Mouse (Mus musculus) c-Kit-positive CD71-positive TER-119-positive erythroid progenitor cells, embryonic 14.5 days (primary cell): ENCODE data around the gene Spag7.

Experiments
- DNase-seq: peaks from one replicate; pipeline ENCODE4 v3.0.0-alpha.2; 2013; ENCODE audit warnings: low spot score

Spag7 gene

GRCm38 (mm10) chr11:70681170-70681569 is 12.0 kb upstream of the Spag7 start:
- no peak for DNase-seq

- no peak for DNase-seq
Measured at GRCm38 (mm10) chr11:70679894-70680293, 10.7 kb upstream of the Spag7 start.

- no peak for DNase-seq
Measured at GRCm38 (mm10) chr11:70679361-70679760, 10.1 kb upstream of the Spag7 start.

DNA sequence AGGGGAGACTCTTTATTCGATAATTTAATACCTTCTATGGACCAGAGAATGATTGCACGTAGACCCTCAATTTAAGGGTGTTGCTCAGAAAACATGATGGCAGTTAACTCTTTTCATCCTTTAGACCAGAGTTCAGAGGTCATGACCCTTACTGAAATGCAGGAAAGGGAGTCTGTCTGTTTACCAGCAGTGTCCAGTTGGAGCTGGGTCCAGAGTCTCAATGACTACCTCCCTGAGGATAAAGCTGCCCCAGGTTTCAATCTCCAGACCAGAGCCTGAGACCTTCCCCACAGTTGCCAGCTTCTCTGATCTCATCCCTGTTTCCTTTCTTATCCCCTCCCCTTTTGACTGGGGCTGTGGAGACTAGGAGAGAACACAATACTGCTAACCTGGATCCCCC is 9.4 kb upstream of the Spag7 start:
- DNase-seq, result no peak

- DNase-seq, result no peak
Measured at GRCm38 (mm10) chr11:70678092-70678491, 8.9 kb upstream of the Spag7 start.

DNA sequence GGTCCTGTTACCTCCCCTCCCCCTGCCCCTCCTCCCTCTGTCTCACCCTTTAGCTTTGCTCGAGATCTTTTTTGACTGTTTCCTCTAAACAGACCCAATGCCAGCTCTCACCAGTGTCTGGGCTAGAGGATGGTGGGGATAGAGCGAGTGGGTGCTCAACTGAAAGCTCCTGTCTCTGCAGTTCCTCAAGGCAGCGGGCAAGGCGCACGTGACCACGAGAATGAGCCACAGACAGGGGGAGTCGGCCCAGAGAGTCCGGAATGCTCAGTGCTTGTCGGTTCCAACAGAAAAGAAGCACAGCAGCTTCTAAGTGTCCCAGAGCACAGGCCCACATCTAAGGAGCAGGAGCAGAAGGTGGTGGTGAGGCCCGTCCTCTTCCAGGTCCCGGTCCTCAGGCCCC is 5.3 kb upstream of the Spag7 start:
- DNase-seq, result no peak

DNA sequence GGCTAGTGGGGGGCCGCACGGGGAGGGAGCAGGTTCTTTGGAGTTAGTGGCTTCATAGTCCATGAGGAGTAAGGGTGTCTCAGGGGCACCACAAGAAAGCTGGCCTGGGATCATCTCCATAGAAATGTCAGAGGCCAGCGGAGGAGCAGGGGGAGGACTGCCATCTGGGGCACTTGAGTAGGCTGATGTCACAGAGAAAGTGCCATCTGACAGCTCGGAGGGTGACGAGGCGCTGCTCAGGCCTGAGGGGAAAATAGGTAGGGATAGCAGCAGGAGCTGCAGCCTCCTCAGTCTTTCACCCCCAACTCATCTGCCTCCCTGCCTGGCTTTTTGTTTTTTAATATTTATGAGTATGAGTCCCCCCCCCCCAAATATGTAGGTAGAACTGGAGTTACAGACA is 4.8 kb upstream of the Spag7 start:
- DNase-seq, result no peak

GRCm38 (mm10) chr11:70671333-70672047 is 2.3 kb upstream of the Spag7 start:
- no peak for DNase-seq

DNA sequence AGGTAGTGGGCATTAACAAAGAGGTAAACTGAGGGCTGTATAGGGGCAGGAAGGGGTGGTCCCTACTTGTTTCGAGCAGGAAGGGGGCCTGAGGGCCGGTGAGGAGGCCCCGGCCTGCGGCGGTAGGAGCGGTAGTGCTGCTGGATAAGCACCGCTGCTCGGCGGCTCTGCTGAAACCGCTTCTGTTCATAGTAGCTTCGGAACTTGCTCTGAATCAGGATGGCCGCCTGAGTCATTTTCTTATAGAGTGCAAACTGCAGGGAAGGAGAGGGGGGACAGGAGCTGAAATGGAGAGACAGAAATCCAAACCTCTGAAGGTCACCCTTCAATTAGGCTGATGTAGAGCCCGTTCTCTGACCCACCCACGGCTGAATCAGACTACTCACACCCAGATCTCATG is 1.3 kb upstream of the Spag7 start:
- no peak for DNase-seq

DNA sequence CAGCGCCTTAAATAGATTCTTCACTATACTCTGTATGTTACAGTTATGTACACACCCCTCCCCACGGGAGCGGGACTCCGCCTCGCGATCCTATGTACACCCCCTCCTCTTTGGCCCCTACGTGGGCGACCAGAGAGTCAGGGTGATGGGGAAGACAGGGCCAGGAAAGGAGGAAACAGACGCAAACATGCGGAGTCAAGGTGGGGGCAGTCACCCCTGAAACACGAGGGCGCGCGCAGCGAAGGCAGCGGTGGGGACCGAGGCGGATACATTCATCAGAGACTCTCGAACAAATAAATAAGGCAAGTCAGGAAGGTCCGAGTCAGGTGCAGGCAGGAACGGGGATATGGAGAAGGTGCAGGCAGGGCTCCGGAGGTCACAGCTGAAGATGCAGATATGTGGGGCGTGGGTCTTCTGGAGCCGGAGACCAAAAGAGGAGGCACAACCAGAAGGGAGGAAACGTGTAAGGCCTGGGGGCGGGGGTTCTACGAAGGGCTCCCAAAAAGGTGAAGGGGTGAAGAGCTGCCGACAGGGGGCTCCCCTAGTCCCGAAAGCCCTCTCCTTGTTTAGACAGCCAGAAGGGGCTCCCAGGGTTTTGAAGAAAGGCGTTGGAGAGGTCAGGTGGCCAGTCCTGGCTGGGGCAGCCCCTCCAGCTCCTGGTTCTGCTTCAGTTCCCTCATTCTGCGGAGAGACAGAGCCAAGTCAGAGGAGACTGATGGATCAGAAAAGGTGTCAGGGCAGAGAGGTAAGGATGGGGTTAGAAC is 548 bp upstream of the Spag7 start:
- DNase-seq, result no peak

DNA sequence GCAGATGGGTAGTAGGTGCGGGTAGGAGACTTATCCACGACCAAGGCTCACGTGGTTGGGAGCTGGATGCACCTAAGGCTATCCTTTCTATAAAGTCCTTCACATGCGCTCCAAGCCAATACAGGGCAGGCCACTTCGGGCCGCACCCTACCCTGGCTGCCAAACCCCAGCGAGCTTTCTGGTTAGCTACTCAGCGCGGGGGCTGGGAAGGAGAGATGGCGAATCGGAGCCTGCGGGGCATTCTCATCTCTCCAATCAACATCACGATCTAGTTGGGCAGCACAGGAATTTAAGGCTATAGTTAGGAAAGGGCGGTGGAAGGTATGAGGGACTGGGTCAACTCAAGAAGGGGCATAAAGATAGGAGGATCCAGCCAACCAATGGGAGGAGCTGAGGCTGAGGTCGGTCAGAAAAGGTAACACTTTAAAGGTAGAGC is 863 bp downstream of the Spag7 start:
- DNase-seq, result no peak

DNA sequence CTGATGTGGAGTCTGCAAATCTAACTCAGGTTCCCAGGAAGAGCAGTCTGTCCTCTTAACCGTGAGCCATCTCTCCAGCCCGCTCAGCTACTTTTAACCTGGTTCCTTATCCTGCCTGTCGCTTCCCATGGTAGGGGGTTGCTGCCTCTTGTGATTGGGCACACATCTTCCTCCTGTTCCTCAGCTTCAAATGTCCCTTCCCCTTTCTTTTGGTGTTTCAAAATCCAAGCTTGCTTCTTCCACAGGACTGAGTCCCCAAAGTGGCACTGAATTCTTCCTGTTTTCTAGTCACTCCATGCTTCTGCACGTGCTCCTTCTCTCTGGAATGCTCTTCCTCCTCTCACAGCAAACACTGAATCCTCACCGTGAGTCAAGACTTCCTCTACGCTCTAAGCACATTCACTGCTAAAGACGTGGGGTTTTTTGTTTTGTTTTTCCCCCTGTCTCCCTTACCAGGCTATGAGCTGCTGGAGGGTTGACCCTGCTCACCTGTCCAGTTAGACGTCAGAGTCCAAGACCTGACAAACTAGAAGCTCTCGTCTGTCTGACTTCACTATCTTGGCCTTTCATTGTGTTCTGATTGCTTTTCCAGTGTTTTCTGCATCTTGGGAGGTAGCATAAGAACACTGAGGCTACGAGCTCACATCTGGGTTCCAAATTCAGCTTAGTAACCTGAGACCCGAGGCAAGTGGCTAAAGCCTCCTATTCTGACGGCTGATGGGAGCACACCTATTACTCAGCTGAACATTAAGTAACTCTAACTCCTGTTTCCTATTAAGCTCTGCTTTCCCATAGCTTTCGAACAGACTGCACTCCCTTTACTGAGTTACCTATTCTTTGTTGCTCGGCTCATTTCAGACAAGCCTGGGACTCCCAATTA is 1.7 kb downstream of the Spag7 start:
- no peak for DNase-seq

DNA sequence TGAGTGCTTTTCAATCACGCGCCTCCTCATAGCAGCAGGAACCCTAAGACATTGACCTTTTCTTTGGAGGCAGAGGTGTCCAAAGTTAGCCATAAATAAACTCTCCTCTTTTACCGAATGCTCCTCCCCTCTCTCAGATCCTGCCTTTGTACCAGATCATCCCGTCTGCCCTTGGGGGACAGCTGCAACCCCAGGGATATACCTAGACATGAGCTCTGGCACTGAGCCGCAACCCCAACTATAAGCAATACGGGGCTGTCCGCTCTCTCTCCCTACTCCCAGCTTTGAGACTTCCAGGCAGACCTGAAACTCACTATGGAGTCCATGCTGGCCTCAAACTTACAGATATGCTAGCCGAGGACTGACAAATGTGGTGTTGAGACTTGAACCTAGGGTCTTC is 2.5 kb downstream of the Spag7 start:
- DNase-seq, result no peak

DNA sequence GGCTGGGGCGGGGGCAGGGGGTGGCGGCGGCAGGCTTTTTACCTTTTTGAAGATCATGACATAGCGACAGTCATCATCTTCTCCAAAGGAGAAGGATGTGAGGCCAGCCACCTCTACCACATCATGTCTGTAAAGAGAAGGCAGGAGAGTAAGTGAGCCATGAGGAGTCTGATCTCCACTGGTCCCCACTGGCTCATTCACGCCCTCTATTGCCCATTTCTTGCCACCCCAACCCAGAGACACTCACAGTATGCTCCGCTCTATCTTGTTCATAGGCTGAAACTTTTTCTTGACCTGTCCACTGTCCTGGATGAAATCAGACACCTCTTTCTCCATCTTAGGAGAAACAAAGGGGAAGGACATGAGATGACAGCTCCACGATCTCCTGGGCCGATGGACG is 4.5 kb downstream of the Spag7 start:
- DNase-seq, result no peak

DNA sequence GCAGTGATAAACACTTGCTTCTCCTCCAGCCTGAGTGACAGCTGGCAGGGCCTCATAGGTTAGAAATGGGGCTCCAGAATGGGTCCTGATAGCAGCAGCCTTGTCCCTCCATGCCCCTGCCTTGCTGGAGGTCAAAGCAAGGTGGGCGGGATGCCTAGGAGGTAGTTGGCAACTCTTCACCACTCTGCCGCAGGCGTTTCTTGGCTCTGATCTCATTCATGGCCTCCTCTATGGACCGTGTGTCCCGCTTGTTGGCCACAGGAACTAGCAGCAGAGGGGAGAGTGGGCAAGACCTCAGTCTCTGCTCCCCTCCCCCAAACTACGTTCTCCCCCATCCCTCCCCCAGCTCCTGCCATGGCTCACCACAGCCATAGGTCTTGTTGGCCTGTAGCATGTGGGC is 5.3 kb downstream of the Spag7 start:
- DNase-seq, result no peak

DNA sequence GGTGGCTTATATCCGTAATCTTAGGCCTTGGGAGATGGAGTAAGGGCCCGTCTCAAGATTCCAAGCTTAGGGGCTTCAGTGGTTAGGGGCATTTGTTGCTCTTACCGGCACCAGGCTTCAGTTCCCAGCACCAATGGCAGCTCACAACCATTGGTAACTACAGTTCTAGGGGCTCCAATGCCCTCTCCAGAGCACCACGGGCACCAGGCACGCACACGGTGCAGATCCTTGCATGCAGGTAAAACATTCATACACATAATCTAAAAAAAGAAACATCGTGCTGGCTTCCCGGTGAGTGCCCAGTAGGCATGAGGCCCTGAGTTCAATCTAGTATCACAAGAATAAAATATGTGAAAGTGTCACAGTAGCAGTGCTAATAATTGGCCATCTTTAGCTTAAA is 6.1 kb downstream of the Spag7 start:
- no peak for DNase-seq

GRCm38 (mm10) chr11:70660571-70660970 is 8.6 kb downstream of the Spag7 start:
- DNase-seq, result no peak

DNA sequence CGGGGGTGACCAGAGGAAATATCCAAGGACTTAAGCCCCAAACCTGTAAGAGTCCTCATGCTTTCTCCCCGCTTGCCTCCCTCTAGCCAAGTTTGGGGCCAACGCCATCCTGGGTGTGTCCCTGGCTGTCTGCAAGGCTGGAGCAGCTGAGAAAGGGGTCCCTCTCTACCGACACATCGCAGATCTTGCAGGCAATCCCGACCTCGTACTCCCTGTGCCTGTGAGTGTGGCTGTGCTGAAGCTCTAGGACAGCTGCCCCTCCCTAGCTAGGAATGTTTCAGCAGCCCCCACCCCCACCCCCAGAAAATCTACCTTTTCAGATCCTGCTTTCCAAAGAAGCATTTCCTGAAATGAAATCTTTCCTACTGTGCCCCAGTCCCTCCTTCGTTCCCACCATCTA is 10.3 kb downstream of the Spag7 start:
- no peak for DNase-seq

GRCm38 (mm10) chr11:70658521-70658920 is 10.7 kb downstream of the Spag7 start:
- DNase-seq, result no peak

- DNase-seq, result no peak
Measured at GRCm38 (mm10) chr11:70657991-70658390, 11.2 kb downstream of the Spag7 start.

DNA sequence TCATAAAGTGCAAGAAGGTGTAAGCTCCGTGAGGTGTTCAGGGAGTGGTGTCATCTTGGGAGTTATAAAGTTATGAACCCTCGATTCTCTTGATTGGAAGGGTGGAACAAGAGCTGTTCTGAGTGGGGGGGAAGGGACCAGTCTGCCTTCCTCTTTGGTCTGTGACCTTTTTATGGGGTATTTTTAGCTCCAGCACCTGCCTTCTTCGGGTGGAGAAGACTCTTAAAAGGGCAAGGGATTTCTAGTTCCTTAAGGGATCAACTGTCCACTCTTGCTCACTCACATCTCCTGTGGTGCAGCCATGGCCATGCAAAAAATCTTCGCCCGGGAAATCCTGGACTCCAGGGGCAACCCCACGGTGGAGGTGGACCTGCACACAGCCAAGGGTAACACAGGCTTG is 11.6 kb downstream of the Spag7 start:
- no peak for DNase-seq

- no peak for DNase-seq
Measured at GRCm38 (mm10) chr11:70656964-70657363, 12.3 kb downstream of the Spag7 start, which contains the start of gene Eno3. Gene Eno3, plus strand, starts transcription at chr11:70657202.

- DNase-seq, result no peak
Measured at GRCm38 (mm10) chr11:70656456-70656927, 12.7 kb downstream of the Spag7 start.
